Mouse (Mus musculus): Measurements from ENCODE around the gene Pms2.

Pms2 gene

GRCm38 (mm10) chr5:143982361-143982760, 72.6 kb downstream of the Pms2 start:
- intact Hi-C loops (cut with DNase I) = no loop called here
